Mouse (Mus musculus) left cerebral cortex, adult 6 months (tissue): ENCODE measurements around the gene Olfr1166. TPM values are rescaled to one million over a fixed set of nuclear protein-coding genes. Genes with fewer than 3 reads are reported as not detected.

Experiments
- long read RNA-seq, 2 experiments: library from polyadenylated mRNA; unstranded; transcript quantifications; one replicate each; pipeline ENCODE4 v2.0.0; 2019 to 2020
- polyA plus RNA-seq: library from polyadenylated mRNA; unstranded; fragments of <200 nt; fragmentation: Nextera tagmentation; gene quantifications from 2 replicates; pipeline ENCODE4 v1.2.3, GENCODE M21; 2021

The Olfr1166 gene
- not detected in 2 replicates for polyA plus RNA-seq
- long read RNA-seq, experiment 1 = 0 reads
- long read RNA-seq, experiment 2 = 0 reads

GRCm38 (mm10) chr2:88128172-88128571 is at the start of gene Olfr1166:
Gene Olfr1166 (minus strand): TSS chr2:88128272.

GRCm38 (mm10) chr2:88155093-88155492 is 27.0 kb upstream of the Olfr1166 start, which contains the start of gene Olfr1167:
Gene Olfr1167 (minus strand): TSS chr2:88155193.

GRCm38 (mm10) chr2:88093866-88094265 is 34.2 kb downstream of the Olfr1166 start, which contains the start of gene Olfr1164:
Gene Olfr1164 (minus strand): TSS chr2:88093966.

Other genes starting within 250 kb of the Olfr1166 start
- not detected in 2 replicates for gene Olfr1153, start 233.3 kb downstream of the Olfr1166 start, polyA plus RNA-seq
- not detected in 2 replicates for gene Olfr1154, start 223.1 kb downstream of the Olfr1166 start, polyA plus RNA-seq
- gene Olfr1155, start 183.1 kb downstream of the Olfr1166 start, polyA plus RNA-seq = not detected in 2 replicates
- gene Olfr1156, start 175.2 kb downstream of the Olfr1166 start, polyA plus RNA-seq = not detected in 2 replicates
- not detected in 2 replicates for gene Olfr1157, start 160.0 kb downstream of the Olfr1166 start, polyA plus RNA-seq
- not detected in 2 replicates for gene Olfr74, start 153.6 kb downstream of the Olfr1166 start, polyA plus RNA-seq
- gene Olfr1158, start 138.2 kb downstream of the Olfr1166 start, polyA plus RNA-seq = not detected in 2 replicates
- not detected in 2 replicates for gene Olfr1160, start 120.0 kb downstream of the Olfr1166 start, polyA plus RNA-seq
- gene Olfr1161, start 105.5 kb downstream of the Olfr1166 start, polyA plus RNA-seq = not detected in 2 replicates
- gene Olfr73, start 90.6 kb downstream of the Olfr1166 start, polyA plus RNA-seq = not detected in 2 replicates
- not detected in 2 replicates for gene Olfr1162, start 77.1 kb downstream of the Olfr1166 start, polyA plus RNA-seq
- not detected in 2 replicates for gene Olfr1163, start 56.4 kb downstream of the Olfr1166 start, polyA plus RNA-seq
- not detected in 2 replicates for gene Olfr1164, start 34.3 kb downstream of the Olfr1166 start, polyA plus RNA-seq
- gene Olfr1167, start 26.9 kb upstream of the Olfr1166 start, polyA plus RNA-seq = not detected in 2 replicates
- not detected in 2 replicates for gene Olfr1168, start 53.6 kb upstream of the Olfr1166 start, polyA plus RNA-seq
- not detected in 2 replicates for gene Olfr1170, start 100.1 kb upstream of the Olfr1166 start, polyA plus RNA-seq
- not detected in 2 replicates for gene Olfr1173, start 151.6 kb upstream of the Olfr1166 start, polyA plus RNA-seq
- not detected in 2 replicates for gene Olfr1174-ps, start 186.9 kb upstream of the Olfr1166 start, polyA plus RNA-seq
- not detected in 2 replicates for gene Olfr1175-ps, start 198.9 kb upstream of the Olfr1166 start, polyA plus RNA-seq
- not detected in 2 replicates for gene Olfr1176, start 208.4 kb upstream of the Olfr1166 start, polyA plus RNA-seq
- gene Olfr1177-ps, start 218.2 kb upstream of the Olfr1166 start, polyA plus RNA-seq = not detected in 2 replicates